Mouse (Mus musculus) retina, postnatal 7 days (tissue): ENCODE results near the gene Ccm2.

Experiments
- DNase-seq: peaks from one replicate; pipeline ENCODE4 v3.0.0-alpha.2; 2012; ENCODE audit warnings: low read depth, low spot score

The Ccm2 gene

GRCm38 (mm10) chr11:6529961-6530360 lies 16.7 kb upstream of the Ccm2 start:
- DNase-seq = no peak

- no peak for DNase-seq
Observed at GRCm38 (mm10) chr11:6530746-6531145, 15.9 kb upstream of the Ccm2 start.

GRCm38 (mm10) chr11:6544683-6545082 lies 2.0 kb upstream of the Ccm2 start:
- no peak for DNase-seq

DNA sequence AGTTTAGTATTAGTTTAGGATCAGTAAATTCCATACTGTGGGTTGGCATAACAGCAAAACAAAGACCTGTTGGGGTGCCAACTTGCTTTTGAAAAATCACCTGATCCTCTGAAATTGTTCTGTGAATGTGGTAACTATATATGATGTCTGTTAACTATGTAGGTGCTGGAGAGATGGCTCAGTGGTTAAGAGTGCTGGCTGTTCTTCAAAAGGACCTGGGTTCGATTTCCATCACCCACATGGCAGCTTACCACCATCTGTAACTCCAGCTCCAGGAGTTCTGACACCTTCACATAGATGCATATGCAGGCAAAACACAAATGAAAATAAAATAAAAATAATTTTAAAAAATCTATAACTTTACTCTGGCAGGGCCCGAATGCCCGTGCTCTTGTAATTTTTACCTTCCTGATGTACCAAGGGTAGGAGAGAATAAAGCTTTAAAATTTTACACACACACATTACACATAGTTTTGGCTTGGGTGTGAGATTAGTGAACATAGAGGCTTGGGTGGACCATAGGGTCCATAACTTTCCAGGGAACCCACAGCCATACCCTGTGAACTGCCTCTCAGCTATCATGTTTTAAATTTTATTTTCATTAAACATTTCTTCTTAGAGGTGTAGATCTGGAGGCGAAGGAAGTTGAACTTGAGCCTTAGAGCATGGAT lies 1.4 kb upstream of the Ccm2 start:
- no peak for DNase-seq

- DNase-seq = no peak
Observed at GRCm38 (mm10) chr11:6545857-6546192, 862 bp upstream of the Ccm2 start.

DNA sequence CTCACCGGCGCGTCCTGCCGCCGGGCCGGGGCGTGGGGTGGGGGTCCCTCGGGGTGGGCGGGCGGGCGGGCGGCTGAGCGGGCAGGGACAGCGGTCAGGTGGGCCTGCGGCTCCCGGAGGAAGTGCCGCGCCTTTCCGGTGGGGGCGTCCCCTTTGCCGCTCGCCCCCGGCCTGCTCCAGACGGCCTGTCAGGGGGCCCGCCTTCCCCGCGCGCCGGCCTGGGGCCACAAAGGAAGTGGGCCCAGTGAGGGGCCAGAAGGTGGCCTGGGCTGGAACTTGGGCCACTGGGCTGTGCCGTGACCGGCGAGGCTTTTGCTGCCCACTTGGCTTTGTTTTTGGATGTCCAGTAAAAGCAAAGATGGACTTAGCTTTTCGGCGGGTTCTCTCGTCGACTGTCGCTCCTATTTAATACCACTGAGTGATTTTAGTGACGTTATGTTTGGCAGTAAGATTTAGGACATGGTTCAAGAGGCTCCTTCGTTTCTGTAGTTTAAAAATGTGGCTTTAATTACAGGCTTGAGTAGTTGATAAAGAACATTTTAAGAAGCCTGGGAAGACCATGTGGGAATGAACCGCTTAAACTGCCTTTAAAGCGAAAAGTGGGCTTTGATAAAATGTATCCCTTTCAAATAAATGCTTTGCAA lies 472 bp downstream of the Ccm2 start:
- DNase-seq = no peak

DNA sequence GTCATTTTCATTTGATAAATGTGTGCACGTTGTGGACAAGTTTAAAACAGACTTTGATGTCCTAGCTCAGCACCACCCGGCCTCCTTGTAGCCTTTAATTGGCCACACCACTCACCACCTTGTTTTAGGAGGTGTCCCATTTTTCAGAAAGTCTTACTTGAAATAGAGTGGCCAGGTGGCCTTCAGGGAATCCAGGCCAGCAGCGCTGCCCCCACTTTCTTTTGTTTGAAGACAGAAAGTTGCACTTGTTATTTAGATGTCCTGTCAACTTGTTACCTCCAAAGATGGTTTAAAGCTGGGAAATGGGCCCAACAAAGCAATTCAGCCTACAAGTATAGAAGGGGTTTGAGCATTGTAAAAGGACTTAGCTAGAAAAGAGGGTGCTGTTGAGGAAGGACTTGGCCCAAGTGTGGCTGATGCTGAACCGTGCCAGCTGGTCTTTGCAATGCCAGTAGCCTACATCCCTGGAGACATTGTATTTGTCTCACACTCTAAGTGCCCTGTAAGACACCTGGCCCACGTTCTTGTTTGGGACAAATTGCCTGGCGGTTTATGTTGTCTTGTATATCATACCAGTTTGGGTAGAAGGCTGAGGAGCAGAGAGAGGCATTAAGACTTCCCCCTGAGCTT lies 1.1 kb downstream of the Ccm2 start:
- no peak for DNase-seq

DNA sequence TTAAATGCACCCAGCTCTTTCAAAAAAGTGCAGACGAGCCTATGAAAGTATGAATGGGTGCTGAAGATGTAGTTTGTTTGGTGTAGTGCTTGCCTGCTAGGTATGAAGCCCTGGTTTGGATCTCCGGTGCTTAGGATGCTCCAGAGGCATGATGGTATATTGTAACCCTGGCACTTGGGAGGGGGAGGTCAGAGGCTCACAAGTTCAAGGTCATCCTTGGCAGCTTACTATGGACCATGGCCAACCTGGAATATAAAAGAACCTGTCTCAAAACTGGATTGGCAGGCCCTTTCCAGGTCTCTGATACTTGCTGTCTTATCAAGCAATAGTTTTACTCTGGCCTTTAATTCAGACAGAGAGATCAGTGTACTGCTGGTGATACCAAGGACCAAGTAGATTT lies 3.1 kb downstream of the Ccm2 start:
- DNase-seq = no peak

- DNase-seq = no peak
Observed at GRCm38 (mm10) chr11:6550201-6550600, 3.5 kb downstream of the Ccm2 start.

- no peak for DNase-seq
Observed at GRCm38 (mm10) chr11:6558234-6558633, 11.5 kb downstream of the Ccm2 start.

DNA sequence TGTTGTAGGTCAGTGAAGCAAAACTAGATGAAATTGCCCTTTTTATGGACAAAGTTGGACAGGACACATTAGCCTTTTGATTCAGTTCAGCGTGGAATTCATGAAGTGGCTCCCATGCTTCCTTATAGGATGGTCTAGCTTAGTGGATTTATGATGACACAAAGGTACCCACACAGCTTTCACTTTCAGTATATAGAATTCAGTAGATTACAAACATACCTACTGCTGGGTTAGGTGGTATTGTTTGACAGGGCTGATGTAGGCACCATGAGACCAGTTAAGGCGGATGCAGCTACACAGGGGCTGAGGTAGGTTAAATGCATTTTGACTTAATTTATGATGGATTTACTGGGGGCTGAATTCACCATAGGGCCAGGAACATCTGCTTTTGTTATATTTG lies 13.3 kb downstream of the Ccm2 start:
- DNase-seq = no peak

DNA sequence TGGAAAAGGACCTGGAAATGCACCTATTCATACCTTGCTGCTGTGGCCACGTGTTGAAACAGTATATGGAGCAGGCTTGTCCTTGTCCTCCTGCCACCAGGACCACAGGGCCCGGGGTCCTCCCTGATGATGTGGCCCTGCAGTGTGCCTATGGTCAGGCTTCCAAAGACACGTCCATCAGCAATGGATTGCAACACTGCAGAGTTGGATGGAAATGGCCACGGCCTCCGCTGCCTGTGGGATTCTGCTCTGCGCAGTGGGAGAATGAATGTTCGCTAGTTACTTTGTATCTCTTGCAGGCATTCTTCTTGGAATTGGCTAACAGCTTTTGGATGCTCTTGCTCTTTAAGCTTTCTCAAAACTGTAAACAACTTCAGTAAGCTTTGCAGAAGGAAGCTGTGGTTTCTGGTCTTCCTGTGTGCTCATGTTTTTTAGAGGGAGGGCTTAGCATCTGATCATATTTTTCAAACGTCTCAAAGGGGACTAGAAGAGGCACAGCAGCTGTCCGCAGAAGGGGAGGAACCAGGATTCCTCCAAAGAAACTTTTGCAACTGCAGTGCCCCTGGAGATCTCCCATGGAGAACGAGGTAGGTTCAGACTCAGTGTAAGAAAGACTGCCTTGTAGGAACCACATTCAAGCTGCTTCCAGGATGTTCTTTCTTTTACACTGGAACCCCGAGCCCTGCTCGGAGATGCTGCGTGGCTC lies 14.1 kb downstream of the Ccm2 start:
- DNase-seq = no peak

- DNase-seq = no peak
Observed at GRCm38 (mm10) chr11:6561474-6561873, 14.8 kb downstream of the Ccm2 start.

- no peak for DNase-seq
Observed at GRCm38 (mm10) chr11:6562359-6562758, 15.7 kb downstream of the Ccm2 start.

DNA sequence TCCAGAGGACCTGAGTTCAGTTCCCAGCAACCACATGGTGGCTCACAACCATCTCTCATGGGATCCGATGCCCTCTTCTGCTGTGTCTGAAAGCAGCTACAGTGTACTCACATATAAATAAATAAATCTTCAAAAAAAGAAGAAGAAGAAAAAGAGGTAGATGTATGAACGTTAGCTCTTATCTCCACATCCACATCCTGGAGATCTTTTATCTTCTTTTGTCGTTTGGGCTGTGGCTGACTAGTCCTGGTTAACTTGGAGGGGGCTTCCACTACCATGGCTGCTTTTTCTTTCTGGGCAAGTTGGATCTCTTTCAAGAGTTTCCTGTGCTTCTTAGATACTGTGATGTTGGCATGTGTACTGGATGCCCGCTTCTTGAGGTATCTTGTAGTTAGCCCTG lies 16.5 kb downstream of the Ccm2 start:
- DNase-seq = no peak

- no peak for DNase-seq
Observed at GRCm38 (mm10) chr11:6566496-6566895, 19.8 kb downstream of the Ccm2 start.

GRCm38 (mm10) chr11:6567951-6568350 lies 21.3 kb downstream of the Ccm2 start:
- DNase-seq = no peak

- DNase-seq = peak; percentile 27
Observed at GRCm38 (mm10) chr11:6568584-6569409, 22.1 kb downstream of the Ccm2 start.

DNA sequence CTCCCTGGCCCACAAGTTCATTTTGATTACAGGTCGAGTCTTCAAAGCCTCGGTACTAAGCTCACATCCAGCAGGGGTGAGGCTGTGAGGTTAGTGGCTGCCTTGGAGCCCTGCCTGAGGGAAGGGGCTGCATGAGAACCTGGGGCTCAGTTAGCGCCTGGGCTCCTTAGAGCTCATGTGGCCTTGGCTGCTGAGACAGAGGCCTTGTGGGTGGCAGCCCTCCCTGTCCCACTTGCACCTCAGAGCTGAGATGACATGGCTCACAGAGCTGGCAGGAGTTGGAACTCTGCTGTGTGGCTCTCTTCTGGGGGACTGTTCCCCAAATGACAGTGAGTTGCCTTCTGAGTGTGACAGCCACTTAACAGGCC lies 22.7 kb downstream of the Ccm2 start:
- DNase-seq = no peak

GRCm38 (mm10) chr11:6576151-6576550 lies 29.5 kb downstream of the Ccm2 start:
- no peak for DNase-seq

GRCm38 (mm10) chr11:6579361-6579760 lies 32.7 kb downstream of the Ccm2 start:
- DNase-seq = no peak
